Mouse (Mus musculus): ENCODE results near the gene Magi3. TPM values are rescaled to one million over a fixed set of nuclear protein-coding genes. Genes with fewer than 3 reads are reported as not detected.

Magi3 gene
- total RNA-seq, 2 experiments from 2014 or later: 37.6 to 43.1 TPM

- DNase-seq: no peak
Measured at GRCm38 (mm10) chr3:104189823-104190222, 30.4 kb downstream of the Magi3 start.

GRCm38 (mm10) chr3:104189234-104189633, 30.9 kb downstream of the Magi3 start:
- DNase-seq: no peak

GRCm38 (mm10) chr3:104184270-104184669, 35.9 kb downstream of the Magi3 start:
- DNase-seq: no peak

- no peak for DNase-seq
Measured at GRCm38 (mm10) chr3:104183656-104184055, 36.5 kb downstream of the Magi3 start.

- no peak for DNase-seq
Measured at GRCm38 (mm10) chr3:104182711-104183110, 37.5 kb downstream of the Magi3 start.

- no peak for DNase-seq
Measured at GRCm38 (mm10) chr3:104161347-104161746, 58.8 kb downstream of the Magi3 start.

- DNase-seq: no peak
Measured at GRCm38 (mm10) chr3:104160603-104161002, 59.6 kb downstream of the Magi3 start.

GRCm38 (mm10) chr3:104150146-104150545, 70.0 kb downstream of the Magi3 start:
- DNase-seq: no peak

GRCm38 (mm10) chr3:104142376-104142775, 77.8 kb downstream of the Magi3 start:
- peak; percentile 36 to 57 for DNase-seq

GRCm38 (mm10) chr3:104138953-104139450, 81.2 kb downstream of the Magi3 start:
- no peak for DNase-seq

GRCm38 (mm10) chr3:104125628-104126027, 94.5 kb downstream of the Magi3 start:
- DNase-seq: no peak

- no peak for DNase-seq
Measured at GRCm38 (mm10) chr3:104123846-104124245, 96.3 kb downstream of the Magi3 start.

GRCm38 (mm10) chr3:104109478-104109877, 110.7 kb downstream of the Magi3 start:
- DNase-seq: no peak

GRCm38 (mm10) chr3:104104942-104105341, 115.2 kb downstream of the Magi3 start:
- peak; percentile 37 to 59 for DNase-seq

- DNase-seq: no peak
Measured at GRCm38 (mm10) chr3:104101721-104102120, 118.5 kb downstream of the Magi3 start.

GRCm38 (mm10) chr3:104101249-104101648, 118.9 kb downstream of the Magi3 start:
- DNase-seq: no peak

- DNase-seq: peak; percentile 37 to 61
Measured at GRCm38 (mm10) chr3:104095936-104096335, 124.2 kb downstream of the Magi3 start.

GRCm38 (mm10) chr3:104094646-104095045, 125.5 kb downstream of the Magi3 start:
- DNase-seq: peak in 1 of 2 experiments; percentile 28

- peak; percentile 30 to 66 for DNase-seq
Measured at GRCm38 (mm10) chr3:104092759-104093158, 127.4 kb downstream of the Magi3 start.

GRCm38 (mm10) chr3:104082031-104082430, 138.1 kb downstream of the Magi3 start:
- no peak for DNase-seq

- no peak for DNase-seq
Measured at GRCm38 (mm10) chr3:104078725-104079124, 141.4 kb downstream of the Magi3 start.

- DNase-seq: no peak
Measured at GRCm38 (mm10) chr3:104069395-104069794, 150.8 kb downstream of the Magi3 start.

- DNase-seq: no peak
Measured at GRCm38 (mm10) chr3:104059001-104059622, 161.1 kb downstream of the Magi3 start.

GRCm38 (mm10) chr3:104032747-104033146, 187.4 kb downstream of the Magi3 start:
- no peak for DNase-seq

Measured in heart, adult 18-20 months (tissue).